Mouse (Mus musculus) limb, embryonic 12.5 days (tissue): ENCODE results near the gene Wdr37. TPM values are rescaled to one million over a fixed set of nuclear protein-coding genes. Genes with fewer than 3 reads are reported as not detected.

Experiments used
- ATAC-seq: fragments of 200-750 bp; cut with Nextera tagmentation; 2 replicates; pipeline ENCODE4 v1.8.0; 2017; ENCODE audit warnings: low read depth, moderate TSS enrichment; ENCODE audit not compliant: insufficient number of reproducible peaks, insufficient read depth, low FRiP score, low TSS enrichment
- H3K27ac ChIP-seq: fragments of 300-500 bp; sonication (generic); 2 replicates; pipeline ENCODE4 v1.5.1; 2016; ENCODE audit warnings: mild to moderate bottlenecking, moderate library complexity
- H3K27me3 ChIP-seq: fragments of 300-500 bp; sonication (generic); 2 replicates; pipeline ENCODE4 v1.6.1; 2016; ENCODE audit warnings: mild to moderate bottlenecking, moderate library complexity
- H3K36me3 ChIP-seq: fragments of 300-500 bp; sonication (generic); 2 replicates; pipeline ENCODE4 v1.6.1; 2016; ENCODE audit warnings: mild to moderate bottlenecking, moderate library complexity
- H3K4me1 ChIP-seq: fragments of 300-500 bp; sonication (generic); replicated peaks from 2 replicates; pipeline ENCODE4 v1.6.1; 2016
- H3K4me2 ChIP-seq: fragments of 300-500 bp; sonication (generic); 2 replicates; pipeline ENCODE4 v1.6.1; 2016; ENCODE audit warnings: mild to moderate bottlenecking, moderate library complexity
- H3K4me3 ChIP-seq: fragments of 300-500 bp; sonication (generic); replicated peaks from 2 replicates; pipeline ENCODE4 v1.5.1; 2016; ENCODE audit warnings: mild to moderate bottlenecking
- H3K9ac ChIP-seq: fragments of 300-500 bp; sonication (generic); replicated peaks from 2 replicates; pipeline ENCODE4 v1.6.1; 2016; ENCODE audit warnings: mild to moderate bottlenecking, moderate library complexity
- H3K9me3 ChIP-seq: fragments of 300-500 bp; sonication (generic); 2 replicates; pipeline ENCODE4 v1.6.1; 2016; ENCODE audit warnings: mild to moderate bottlenecking, moderate library complexity
- WGBS: fragments of 180-500 bp; shearing (Covaris S2); methylation state at CpG from one replicate; pipeline ENCODE4 v1.1.7; 2016; 5-methylcytosine and 5-hydroxymethylcytosine counted together
- polyA plus RNA-seq: library from polyadenylated mRNA; unstranded; fragments of >200 nt; fragmentation: Nextera tagmentation; extraction: Ambion mirVana; gene quantifications from 2 replicates; pipeline ENCODE4 v1.2.1, GENCODE M21; 2016

Wdr37 gene
- polyA plus RNA-seq, 1 experiment from 2014 or later: 31.0 TPM

DNA sequence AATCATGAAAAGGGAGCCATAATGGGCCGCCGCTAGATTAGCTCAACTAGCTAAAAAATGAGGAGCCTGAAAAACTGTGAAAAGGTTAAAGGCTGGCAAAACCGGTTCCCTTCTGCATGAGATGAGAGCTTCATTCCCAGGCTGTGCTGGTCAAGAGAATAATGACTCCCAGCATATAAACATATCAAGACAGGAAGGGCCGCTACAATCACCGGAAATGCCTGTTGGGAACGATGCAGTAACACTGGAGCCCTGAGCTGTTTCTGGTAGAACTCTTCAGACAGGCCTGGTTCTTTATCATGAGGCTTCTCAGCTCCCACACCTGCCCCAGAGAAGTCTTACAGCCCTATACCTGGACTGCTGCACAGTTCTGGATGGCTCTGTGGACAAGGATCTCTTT, 31.8 kb downstream of the Wdr37 start:
- Histone ChIP-seq H3K4me3 (no peak overlapping the region), H3K9me3 (no peaks in the 10 kb centered on the region), H3K9ac (no peak overlapping the region), H3K27ac (no peak overlapping the region), H3K4me2 (no peak overlapping the region), H3K4me1 (no peaks in the 10 kb centered on the region), H3K27me3 (no peaks in the 10 kb centered on the region), H3K36me3 (peaks cover 82% of the 10 kb centered on the region)
- ATAC-seq: no peak
- WGBS: 94% methylated on average over 6 of the region's 6 CpGs

DNA sequence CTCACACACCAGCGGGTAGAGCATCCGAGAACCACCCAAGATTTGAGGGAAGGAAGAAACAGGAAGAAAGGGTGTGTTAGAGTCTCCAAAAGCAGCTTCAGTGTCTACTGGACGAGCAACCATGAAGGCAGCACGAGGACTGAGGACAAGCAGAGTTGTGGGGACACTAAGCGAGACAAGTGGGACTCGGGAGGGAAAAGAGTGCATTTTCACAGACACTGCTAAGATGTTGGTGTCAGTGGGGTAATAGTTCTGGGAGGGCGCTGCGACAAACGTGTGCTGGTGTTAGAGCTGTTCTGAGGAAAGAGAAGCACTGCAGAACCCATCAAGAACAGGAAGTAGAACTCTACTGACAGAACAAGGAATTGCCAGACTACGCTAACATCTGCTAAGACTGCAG, 32.6 kb downstream of the Wdr37 start:
- H3K27ac ChIP-seq: no peak overlapping the region
- no peaks in the 10 kb centered on the region for H3K27me3 ChIP-seq
- WGBS: 91% methylated on average over 10 of the region's 10 CpGs
- peaks cover 89% of the 10 kb centered on the region for H3K36me3 ChIP-seq
- no peaks in the 10 kb centered on the region for H3K4me1 ChIP-seq
- H3K9ac ChIP-seq: no peak overlapping the region
- no peak overlapping the region for H3K4me3 ChIP-seq
- no peak for ATAC-seq
- no peaks in the 10 kb centered on the region for H3K9me3 ChIP-seq
- no peak overlapping the region for H3K4me2 ChIP-seq

- peaks cover 92% of the 10 kb centered on the region for H3K36me3 ChIP-seq
- H3K9me3 ChIP-seq: no peaks in the 10 kb centered on the region
- H3K9ac ChIP-seq: no peak overlapping the region
- H3K4me3 ChIP-seq: no peak overlapping the region
- H3K27me3 ChIP-seq: no peaks in the 10 kb centered on the region
- H3K27ac ChIP-seq: no peak overlapping the region
- no peak overlapping the region for H3K4me2 ChIP-seq
- no peaks in the 10 kb centered on the region for H3K4me1 ChIP-seq
- ATAC-seq: no peak
- WGBS: 68% methylated on average over 3 of the region's 3 CpGs
Measured at GRCm38 (mm10) chr13:8838394-8838793, 33.3 kb downstream of the Wdr37 start.

DNA sequence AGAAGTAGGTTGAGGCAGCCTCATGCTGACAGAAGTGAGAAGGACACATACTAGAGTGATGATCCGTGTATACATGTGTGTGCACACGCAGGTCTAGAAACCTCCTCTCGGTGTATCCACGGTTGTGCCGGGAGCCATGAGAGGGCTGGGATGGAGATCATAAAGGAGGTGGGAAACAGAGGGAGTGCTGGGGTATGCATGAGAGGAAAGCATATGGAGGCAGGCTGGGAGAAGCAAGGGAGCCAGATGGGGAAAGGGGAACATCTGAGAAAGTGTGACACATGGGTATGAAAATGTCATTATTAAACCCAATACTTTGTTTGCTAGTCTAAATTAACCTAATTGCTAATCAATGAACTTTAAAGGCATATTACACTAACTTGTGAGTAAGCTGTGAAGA, 37.1 kb downstream of the Wdr37 start:
- 91% methylated on average over 5 of the region's 5 CpGs for WGBS
- H3K36me3 ChIP-seq: peaks cover 81% of the 10 kb centered on the region
- no peak for ATAC-seq

GRCm38 (mm10) chr13:8831546-8832251, 40.0 kb downstream of the Wdr37 start:
- no peak for ATAC-seq
- H3K4me1 ChIP-seq: no peaks in the 10 kb centered on the region
- no peak overlapping the region for H3K4me3 ChIP-seq
- H3K4me2 ChIP-seq: no peak overlapping the region
- no peak overlapping the region for H3K9ac ChIP-seq
- no peaks in the 10 kb centered on the region for H3K9me3 ChIP-seq
- H3K27me3 ChIP-seq: no peaks in the 10 kb centered on the region
- WGBS: 88% methylated on average over 7 of the region's 7 CpGs
- no peak overlapping the region for H3K27ac ChIP-seq
- H3K36me3 ChIP-seq: peaks cover 73% of the 10 kb centered on the region

More for the DNA sequence above, 37.1 kb downstream of the Wdr37 start:
- H3K9ac ChIP-seq: no peak overlapping the region
- no peak overlapping the region for H3K4me2 ChIP-seq
- H3K27ac ChIP-seq: no peak overlapping the region
- H3K4me3 ChIP-seq: no peak overlapping the region
- no peaks in the 10 kb centered on the region for H3K9me3 ChIP-seq
- no peaks in the 10 kb centered on the region for H3K4me1 ChIP-seq
- no peaks in the 10 kb centered on the region for H3K27me3 ChIP-seq

DNA sequence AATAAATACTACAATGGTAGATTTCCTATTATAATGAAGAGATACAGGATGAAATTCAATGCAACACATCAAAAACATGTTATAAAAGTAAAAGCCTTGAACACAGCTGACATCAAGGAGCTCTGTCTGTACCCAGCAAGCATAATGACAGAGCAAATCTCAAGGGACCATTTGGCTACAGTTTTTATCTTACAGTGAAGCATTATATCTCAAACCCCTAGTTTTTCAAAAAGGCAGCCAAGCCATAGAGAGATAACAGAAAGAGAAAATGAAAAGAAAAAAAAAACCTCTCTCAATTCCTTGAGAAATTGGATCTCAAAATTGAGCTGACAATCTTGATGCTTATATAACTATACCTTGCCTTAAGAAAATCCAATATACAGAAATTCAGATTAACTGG, 41.0 kb downstream of the Wdr37 start:
- Histone ChIP-seq H3K27me3 (no peaks in the 10 kb centered on the region), H3K4me3 (no peak overlapping the region), H3K4me2 (no peak overlapping the region), H3K36me3 (peaks cover 63% of the 10 kb centered on the region), H3K27ac (no peak overlapping the region), H3K4me1 (no peaks in the 10 kb centered on the region), H3K9me3 (no peaks in the 10 kb centered on the region), H3K9ac (no peak overlapping the region)
- no peak for ATAC-seq

- WGBS: 80% methylated on average over 5 of the region's 5 CpGs
- ATAC-seq: no peak
- H3K36me3 ChIP-seq: peaks cover 54% of the 10 kb centered on the region
Measured at GRCm38 (mm10) chr13:8829784-8830183, 41.9 kb downstream of the Wdr37 start.

DNA sequence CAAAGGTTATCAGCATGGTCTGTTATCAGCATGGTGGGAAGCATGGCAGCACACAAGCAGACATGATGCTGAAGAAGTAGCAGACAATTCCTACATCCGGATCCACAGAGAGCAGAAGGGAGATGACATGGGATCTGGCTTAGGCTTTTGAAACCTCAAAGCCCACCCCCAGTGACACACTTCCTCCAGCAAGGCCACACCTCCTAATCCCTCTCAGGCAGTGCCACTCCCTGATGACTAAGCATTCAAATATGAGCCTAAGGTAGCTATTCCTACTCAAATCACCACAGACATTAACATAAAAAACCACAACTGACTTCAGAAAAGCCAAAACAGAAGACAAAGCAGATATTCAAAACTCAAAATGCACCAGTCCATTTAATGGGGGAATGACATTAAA, 42.8 kb downstream of the Wdr37 start:
- no peaks in the 10 kb centered on the region for H3K27me3 ChIP-seq
- no peak overlapping the region for H3K27ac ChIP-seq
- ATAC-seq: no peak
- H3K4me1 ChIP-seq: no peaks in the 10 kb centered on the region
- no peak overlapping the region for H3K9ac ChIP-seq
- WGBS: 94% methylated on average over 1 of the region's 1 CpGs
- peaks cover 46% of the 10 kb centered on the region for H3K36me3 ChIP-seq
- H3K9me3 ChIP-seq: no peaks in the 10 kb centered on the region
- H3K4me3 ChIP-seq: no peak overlapping the region
- H3K4me2 ChIP-seq: no peak overlapping the region

More at GRCm38 (mm10) chr13:8829784-8830183, 41.9 kb downstream of the Wdr37 start:
- Histone ChIP-seq H3K9me3 (no peaks in the 10 kb centered on the region), H3K4me2 (no peak overlapping the region), H3K9ac (no peak overlapping the region), H3K27ac (no peak overlapping the region), H3K27me3 (no peaks in the 10 kb centered on the region), H3K4me1 (no peaks in the 10 kb centered on the region), H3K4me3 (no peak overlapping the region)

DNA sequence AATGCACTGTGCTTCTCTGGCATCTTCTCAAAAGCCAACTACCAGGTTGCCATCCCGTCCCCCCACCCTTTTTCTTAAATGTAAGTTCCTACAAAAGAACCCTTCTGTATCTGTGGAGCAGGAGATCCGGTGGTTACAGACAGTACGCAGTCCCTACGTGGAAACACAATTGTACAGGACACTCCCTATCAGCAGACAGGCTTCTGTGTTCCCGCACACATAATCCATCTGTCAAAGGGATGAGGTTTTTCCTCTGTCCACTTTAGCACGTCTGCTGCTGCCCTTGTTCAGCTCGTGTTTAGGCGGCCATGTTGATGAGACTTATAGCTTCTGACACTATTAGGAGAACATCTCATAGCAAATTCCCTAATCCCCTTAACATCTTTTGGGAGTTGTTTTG, 48.2 kb downstream of the Wdr37 start:
- H3K4me1 ChIP-seq: no peaks in the 10 kb centered on the region
- 91% methylated on average over 8 of the region's 8 CpGs for WGBS
- no peak overlapping the region for H3K4me3 ChIP-seq
- H3K36me3 ChIP-seq: peaks cover 50% of the 10 kb centered on the region
- H3K9ac ChIP-seq: no peak overlapping the region
- no peak overlapping the region for H3K4me2 ChIP-seq
- H3K9me3 ChIP-seq: no peaks in the 10 kb centered on the region
- no peak overlapping the region for H3K27ac ChIP-seq
- H3K27me3 ChIP-seq: no peaks in the 10 kb centered on the region
- ATAC-seq: no peak

DNA sequence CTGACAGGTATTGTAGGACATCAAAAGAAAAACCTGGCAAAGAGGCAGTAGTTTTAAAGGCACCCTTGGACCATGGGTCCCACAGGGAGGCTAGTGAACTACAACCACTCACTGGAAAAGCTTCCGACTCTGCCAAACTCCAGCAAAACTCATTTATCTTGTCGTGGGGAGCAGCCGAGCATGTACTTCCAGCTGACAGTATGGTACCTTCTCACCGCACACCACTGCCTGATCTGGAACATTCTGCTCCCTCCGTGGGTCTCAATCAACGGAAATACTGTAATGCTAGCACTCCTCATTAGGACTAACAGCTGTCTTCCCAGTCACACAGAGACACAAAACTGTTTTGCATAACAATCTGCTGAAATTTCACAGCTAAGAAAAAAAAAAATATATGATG, 48.6 kb downstream of the Wdr37 start:
- H3K9ac ChIP-seq: no peak overlapping the region
- no peaks in the 10 kb centered on the region for H3K27me3 ChIP-seq
- H3K36me3 ChIP-seq: peaks cover 50% of the 10 kb centered on the region
- H3K27ac ChIP-seq: no peak overlapping the region
- H3K4me3 ChIP-seq: no peak overlapping the region
- no peak overlapping the region for H3K4me2 ChIP-seq
- H3K4me1 ChIP-seq: no peaks in the 10 kb centered on the region
- no peaks in the 10 kb centered on the region for H3K9me3 ChIP-seq
- WGBS: 85% methylated on average over 6 of the region's 6 CpGs
- no peak for ATAC-seq

- Histone ChIP-seq H3K9ac (no peak overlapping the region), H3K4me1 (no peaks in the 10 kb centered on the region), H3K27me3 (no peaks in the 10 kb centered on the region), H3K36me3 (peaks cover 55% of the 10 kb centered on the region), H3K9me3 (no peaks in the 10 kb centered on the region), H3K27ac (no peak overlapping the region), H3K4me3 (no peak overlapping the region), H3K4me2 (no peak overlapping the region)
- WGBS: 96% methylated on average over 4 of the region's 4 CpGs
- ATAC-seq: no peak
Measured at GRCm38 (mm10) chr13:8822201-8822600, 49.5 kb downstream of the Wdr37 start.

DNA sequence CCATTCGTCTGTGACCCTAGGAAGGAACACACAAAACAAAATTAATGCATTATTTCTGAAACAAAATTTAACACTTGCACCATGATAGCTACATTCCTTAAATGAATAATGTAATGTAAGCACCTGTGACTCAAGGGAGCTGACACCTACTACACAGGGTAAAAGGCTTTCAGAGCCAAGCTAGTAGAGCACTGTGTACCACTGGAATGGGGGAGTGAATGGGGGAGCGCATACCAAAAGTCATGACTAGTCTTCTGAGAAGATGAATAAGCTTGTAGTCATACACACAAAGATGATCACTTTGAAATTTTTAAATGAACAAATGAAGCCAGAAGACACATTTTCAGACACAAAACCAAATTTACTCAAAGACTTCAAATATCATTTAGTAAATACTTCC, 65.8 kb downstream of the Wdr37 start:
- no peak overlapping the region for H3K4me3 ChIP-seq
- no peaks in the 10 kb centered on the region for H3K9me3 ChIP-seq
- no peak overlapping the region for H3K9ac ChIP-seq
- no peak overlapping the region for H3K27ac ChIP-seq
- no peak for ATAC-seq
- whole genome bisulfite sequencing: 98% methylated on average over 2 of the region's 2 CpGs
- H3K4me1 ChIP-seq: no peaks in the 10 kb centered on the region
- peaks cover 23% of the 10 kb centered on the region for H3K36me3 ChIP-seq
- H3K4me2 ChIP-seq: no peak overlapping the region
- no peaks in the 10 kb centered on the region for H3K27me3 ChIP-seq
